Mouse (Mus musculus) stomach, postnatal 0 days (tissue): ENCODE data around the gene Zfp865. TPM values are rescaled to one million over a fixed set of nuclear protein-coding genes. Genes with fewer than 3 reads are reported as not detected.

Experiments
- ATAC-seq: fragments of 200-750 bp; cut with Nextera tagmentation; 2 replicates; pipeline ENCODE4 v1.8.0; 2017; ENCODE audit not compliant: low FRiP score, low TSS enrichment
- DNase-seq: peaks from one replicate; pipeline ENCODE4 v3.0.0-alpha.2; 2016; ENCODE audit warnings: low spot score
- H3K27ac ChIP-seq: fragments of 300-500 bp; sonication (generic); replicated peaks from 2 replicates; pipeline ENCODE4 v1.5.1; 2014; ENCODE audit warnings: mild to moderate bottlenecking, control low read depth
- H3K27me3 ChIP-seq: fragments of 300-500 bp; sonication (generic); 2 replicates; pipeline ENCODE4 v1.6.1; 2014; ENCODE audit warnings: low read length; ENCODE audit not compliant: control insufficient read depth, insufficient read depth
- H3K36me3 ChIP-seq: fragments of 300-500 bp; sonication (generic); 2 replicates; pipeline ENCODE4 v1.6.1; 2014; ENCODE audit warnings: low read length, mixed read lengths; ENCODE audit not compliant: control insufficient read depth, insufficient read depth
- H3K4me1 ChIP-seq: fragments of 300-500 bp; sonication (generic); replicated peaks from 2 replicates; pipeline ENCODE4 v1.6.1; 2014; ENCODE audit warnings: antibody characterized with exemption; ENCODE audit not compliant: control insufficient read depth, insufficient read depth
- H3K4me2 ChIP-seq: fragments of 300-500 bp; sonication (generic); replicated peaks from 2 replicates; pipeline ENCODE4 v1.6.1; 2014; ENCODE audit warnings: low read depth, mild to moderate bottlenecking, control low read depth, moderate library complexity
- H3K4me3 ChIP-seq: fragments of 300-500 bp; sonication (generic); 2 replicates; pipeline ENCODE4 v1.5.1; 2014; ENCODE audit warnings: low read depth, low read length, control low read depth
- H3K9ac ChIP-seq: fragments of 300-500 bp; sonication (generic); 2 replicates; pipeline ENCODE4 v1.6.1; 2014; ENCODE audit warnings: mild to moderate bottlenecking, low read length, control low read depth, mixed read lengths
- H3K9me3 ChIP-seq: fragments of 300-500 bp; sonication (generic); 2 replicates; pipeline ENCODE4 v1.6.1; 2016; ENCODE audit warnings: low read length; ENCODE audit not compliant: control insufficient read depth
- CTCF ChIP-seq: IDR thresholded peaks from 2 replicates; pipeline ENCODE4 v1.5.1; 2016; ENCODE audit warnings: antibody characterized with exemption, low read depth, mild to moderate bottlenecking, moderate library complexity
- EP300 ChIP-seq: optimal IDR thresholded peaks from 2 replicates; pipeline ENCODE3; 2016; ENCODE audit warnings: antibody characterized with exemption
- WGBS: fragments of 180-500 bp; shearing (Covaris S2); extraction: QIAGEN DNeasy Blood & Tissue Kit; methylation state at CpG from one replicate; pipeline ENCODE4 v1.1.7; 2014; 5-methylcytosine and 5-hydroxymethylcytosine counted together
- polyA plus RNA-seq: library from polyadenylated mRNA; unstranded; fragments of >200 nt; fragmentation: Nextera tagmentation; extraction: Ambion mirVana; gene quantifications from 2 replicates; pipeline ENCODE4 v1.2.1, GENCODE M21; 2015

Zfp865 gene
- polyA plus RNA-seq, 1 experiment from 2014 or later, result 2.3 TPM

DNA sequence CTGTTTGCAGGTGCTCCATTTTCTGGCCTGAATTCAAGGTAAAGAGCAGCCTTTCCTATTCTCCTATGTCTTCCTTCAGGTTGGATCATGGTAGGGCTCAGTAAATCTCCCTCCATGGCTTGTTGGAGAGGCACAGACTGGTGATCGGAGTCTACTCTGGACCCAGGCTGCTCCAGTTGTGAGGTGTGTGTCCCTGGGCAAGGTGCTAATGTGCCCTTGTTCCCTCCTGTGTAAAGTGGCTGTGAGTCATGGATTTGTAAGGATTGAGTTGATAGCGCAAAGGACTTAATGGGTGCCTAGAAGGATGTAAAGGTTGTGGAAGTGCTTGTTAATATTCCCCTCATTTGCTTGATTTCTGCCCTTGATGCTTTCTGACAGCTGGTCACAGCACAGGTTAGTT is 61.8 kb downstream of the Zfp865 start:
- 72% methylated on average over 2 of the region's 2 CpGs for WGBS
- peak overlapping the region; percentile 85 for H3K4me2 ChIP-seq
- peak overlapping the region; percentile 49 for H3K27ac ChIP-seq

DNA sequence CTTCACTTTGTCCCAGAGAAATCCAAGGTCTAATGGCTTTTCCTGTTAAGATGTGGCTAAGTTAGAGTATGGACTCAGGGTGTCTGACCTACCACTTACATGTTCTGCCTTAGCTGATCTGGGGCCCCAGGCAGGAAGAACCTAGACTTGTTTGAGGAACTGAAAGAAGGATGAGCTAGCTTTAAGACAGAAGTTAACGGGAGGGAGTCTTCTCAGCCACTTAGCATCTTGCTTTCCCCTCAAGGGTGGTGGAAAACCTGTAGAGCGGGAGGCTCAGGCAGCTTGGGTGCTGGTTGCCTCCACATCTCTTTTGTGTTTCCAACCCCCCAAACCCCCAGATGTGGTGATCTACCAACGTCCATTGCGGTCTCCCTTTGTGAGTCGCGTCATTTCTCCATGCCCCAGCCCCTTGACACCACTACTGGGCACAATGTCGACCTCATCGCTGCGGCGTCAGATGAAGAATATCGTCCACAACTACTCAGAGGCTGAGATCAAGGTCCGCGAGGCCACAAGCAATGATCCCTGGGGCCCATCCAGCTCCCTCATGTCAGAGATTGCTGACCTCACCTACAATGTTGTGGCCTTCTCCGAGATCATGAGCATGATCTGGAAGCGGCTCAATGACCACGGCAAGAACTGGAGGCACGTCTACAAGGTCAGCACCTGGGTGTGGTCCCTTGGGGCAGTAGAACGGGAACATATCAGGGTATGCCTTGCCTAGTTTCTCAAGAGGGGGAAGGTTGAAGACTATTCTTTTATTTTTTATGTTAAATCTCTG is 63.3 kb downstream of the Zfp865 start:
- Histone ChIP-seq H3K4me3 (no peak overlapping the region), H3K9me3 (no peaks in the 10 kb centered on the region), H3K4me1 (0 out of 2 replicates have a peak, but pooled peaks cover 2% of the 10 kb centered on the region), H3K4me2 (no peak overlapping the region), H3K27ac (no peak overlapping the region), H3K36me3 (peaks cover 6% of the 10 kb centered on the region; the same call in 1 of the 2 replicates), H3K9ac (0 out of 2 replicates have a peak overlapping the region, but pooled peaks have one; percentile 4), H3K27me3 (no peaks in the 10 kb centered on the region)
- DNase-seq (no peak), ATAC-seq (no peak)
- 83% methylated on average over 18 of the region's 18 CpGs for whole genome bisulfite sequencing
- TF ChIP-seq CTCF, result no peak
- no peak for TF ChIP-seq EP300

More for the DNA sequence above, 61.8 kb downstream of the Zfp865 start:
- Histone ChIP-seq H3K9ac (no peak overlapping the region), H3K36me3 (peaks cover 11% of the 10 kb centered on the region), H3K27me3 (no peaks in the 10 kb centered on the region), H3K4me1 (0 out of 2 replicates have a peak, but pooled peaks cover 2% of the 10 kb centered on the region), H3K9me3 (no peaks in the 10 kb centered on the region), H3K4me3 (no peak overlapping the region)
- TF ChIP-seq EP300 (no peak), CTCF (no peak)
- ATAC-seq, result peak; percentile 59
- DNase-seq, result peak; percentile 57

DNA sequence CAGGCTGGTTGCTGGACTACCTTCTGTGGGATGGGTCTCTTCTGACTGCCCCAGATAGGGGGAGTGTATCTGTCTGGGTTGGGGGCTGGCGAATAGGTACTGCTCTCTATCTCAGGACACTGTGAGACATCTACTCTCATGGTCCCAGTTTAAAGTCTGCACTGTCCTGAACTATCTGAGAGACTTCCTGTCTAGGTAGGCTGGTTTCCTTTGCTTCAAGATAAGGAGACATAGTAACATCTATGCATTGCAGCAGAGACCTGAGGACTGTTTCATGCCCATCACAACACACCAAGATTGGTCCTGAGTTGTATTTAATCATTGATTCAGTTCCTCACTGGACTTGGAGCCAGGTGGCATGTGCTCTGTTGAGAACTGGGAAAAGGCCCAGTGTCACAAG is 65.3 kb downstream of the Zfp865 start:
- H3K36me3 ChIP-seq, result peaks cover 11% of the 10 kb centered on the region
- no peak for TF ChIP-seq EP300
- no peak for TF ChIP-seq CTCF
- 85% methylated on average over 1 of the region's 1 CpGs for WGBS
- H3K27me3 ChIP-seq, result no peaks in the 10 kb centered on the region
- no peak overlapping the region for H3K27ac ChIP-seq
- no peak overlapping the region for H3K4me3 ChIP-seq
- H3K4me2 ChIP-seq, result no peak overlapping the region
- H3K9ac ChIP-seq, result no peak overlapping the region
- no peak for ATAC-seq
- 0 out of 2 replicates have a peak, but pooled peaks cover 2% of the 10 kb centered on the region for H3K4me1 ChIP-seq
- no peaks in the 10 kb centered on the region for H3K9me3 ChIP-seq
- no peak for DNase-seq

Other genes starting within 250 kb of the Zfp865 start
- gene Fam71e2, start 249.1 kb upstream of the Zfp865 start, polyA plus RNA-seq, result not detected in 2 replicates
- gene Il11, start 237.5 kb upstream of the Zfp865 start, polyA plus RNA-seq, result 0.42 and 0.65 TPM in 2 replicates
- 0.42 and 0.80 TPM in 2 replicates for gene Tmem190, start 237.4 kb upstream of the Zfp865 start, polyA plus RNA-seq
- gene Tmem238, start 230.7 kb upstream of the Zfp865 start, polyA plus RNA-seq, result 69.0 and 70.7 TPM in 2 replicates
- 322 and 359 TPM in 2 replicates for gene Rpl28, start 227.5 kb upstream of the Zfp865 start, polyA plus RNA-seq
- 95.5 and 111 TPM in 2 replicates for gene Ube2s, start 207.8 kb upstream of the Zfp865 start, polyA plus RNA-seq
- 0.15 and 0.16 TPM in 2 replicates for gene Shisa7, start 175.7 kb upstream of the Zfp865 start, polyA plus RNA-seq
- 17.5 and 21.7 TPM in 2 replicates for gene Isoc2b, start 150.1 kb upstream of the Zfp865 start, polyA plus RNA-seq
- gene Isoc2a, start 143.2 kb upstream of the Zfp865 start, polyA plus RNA-seq, result 0.56 and 0.67 TPM in 2 replicates
- gene Gm36210, start 113.9 kb upstream of the Zfp865 start, polyA plus RNA-seq, result not detected in 2 replicates
- 1.8 and 1.9 TPM in 2 replicates for gene Zfp628, start 105.2 kb upstream of the Zfp865 start, polyA plus RNA-seq
- gene Nat14, start 98.3 kb upstream of the Zfp865 start, polyA plus RNA-seq, result 2.3 and 2.5 TPM in 2 replicates
- 1.3 and 1.9 TPM in 2 replicates for gene Ssc5d, start 94.6 kb upstream of the Zfp865 start, polyA plus RNA-seq
- 0.15 TPM in 1 of 2 replicates, not detected in the other for gene Sbk2, start 56.0 kb upstream of the Zfp865 start, polyA plus RNA-seq
- 0.04 TPM in 1 of 2 replicates, not detected in the other for gene Sbk3, start 49.2 kb upstream of the Zfp865 start, polyA plus RNA-seq
- gene Zfp579, start 24.2 kb upstream of the Zfp865 start, polyA plus RNA-seq, result 10.9 and 15.0 TPM in 2 replicates
- gene Zfp524, start 6.0 kb upstream of the Zfp865 start, polyA plus RNA-seq, result 14.0 and 16.3 TPM in 2 replicates
- gene Fiz1, start 5.7 kb upstream of the Zfp865 start, polyA plus RNA-seq, result 14.9 and 17.8 TPM in 2 replicates
- 3.3 and 3.7 TPM in 2 replicates for gene Gm44973, start 4.9 kb upstream of the Zfp865 start, polyA plus RNA-seq
- gene Ccdc106, start 177 bp downstream of the Zfp865 start, polyA plus RNA-seq, result 13.6 and 14.6 TPM in 2 replicates
- not detected in 2 replicates for gene 4632433K11Rik, start 13.7 kb downstream of the Zfp865 start, polyA plus RNA-seq
- gene Zfp784, start 18.1 kb downstream of the Zfp865 start, polyA plus RNA-seq, result 4.1 and 4.3 TPM in 2 replicates
- 21.0 and 21.6 TPM in 2 replicates for gene Zfp580, start 31.2 kb downstream of the Zfp865 start, polyA plus RNA-seq
- 49.2 and 50.1 TPM in 2 replicates for gene U2af2, start 41.8 kb downstream of the Zfp865 start, polyA plus RNA-seq
- gene Epn1, start 59.9 kb downstream of the Zfp865 start, polyA plus RNA-seq, result 41.0 and 44.5 TPM in 2 replicates
- not detected in 2 replicates for gene Rfpl4, start 96.6 kb downstream of the Zfp865 start, polyA plus RNA-seq
- 0.35 and 0.50 TPM in 2 replicates for gene Rasl2-9, start 105.6 kb downstream of the Zfp865 start, polyA plus RNA-seq
- gene Vmn1r55, start 129.3 kb downstream of the Zfp865 start, polyA plus RNA-seq, result 0.01 TPM in 1 of 2 replicates, not detected in the other
- not detected in 2 replicates for gene Vmn1r56, start 176.4 kb downstream of the Zfp865 start, polyA plus RNA-seq
- not detected in 2 replicates for gene Vmn1r57, start 198.1 kb downstream of the Zfp865 start, polyA plus RNA-seq